ENCODE assay signal across 8 mouse cellular contexts in the genomic region with DNA sequence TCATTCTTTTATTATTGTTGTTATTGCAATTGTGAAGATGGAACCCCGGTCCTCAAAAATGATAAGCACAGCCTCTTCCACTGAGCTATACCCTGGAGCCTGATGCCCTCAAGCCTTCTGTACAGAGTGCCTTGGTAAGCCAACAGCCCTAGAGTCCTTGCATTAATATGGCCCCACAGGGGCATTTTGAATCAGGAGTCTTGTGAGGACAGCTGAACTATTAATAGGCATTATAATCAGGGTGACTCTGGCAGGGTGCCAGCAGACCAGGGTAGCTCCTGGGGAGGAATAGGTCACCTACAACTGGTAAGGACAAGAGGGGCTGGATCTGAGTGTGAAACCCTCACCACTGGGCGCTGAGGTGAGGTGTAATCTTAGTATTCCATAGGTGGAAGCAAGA. TPM values are rescaled to one million over a fixed set of nuclear protein-coding genes. Genes with fewer than 3 reads are reported as not detected.
DNase-seq lines count a peak whose midpoint lies in the region; ATAC-seq lines count a peak whose summit lies in the region.

No protein-coding gene starts in this region.

- H3K36me3 ChIP-seq in forebrain, embryonic 13.5 days (ENCODE audit: poor library complexity, severe bottlenecking): peaks cover 5% of the 10 kb centered on the region
- peaks cover 22% of the 10 kb centered on the region for H3K36me3 ChIP-seq in intestine, embryonic 14.5 days (ENCODE audit: control insufficient read depth, insufficient read depth, low read length)
- H3K36me3 ChIP-seq in liver, embryonic 16.5 days (ENCODE audit: control insufficient read depth, insufficient read depth): peaks cover 6% of the 10 kb centered on the region; the same call in 1 of the 2 replicates

- peak overlapping the region; percentile 64 for H3K4me3 ChIP-seq in forebrain, embryonic 13.5 days
- H3K4me3 ChIP-seq in intestine, embryonic 14.5 days (ENCODE audit: low read depth, low read length): peak overlapping the region; percentile 47
- H3K4me3 ChIP-seq in liver, embryonic 16.5 days (ENCODE audit: low read depth, low read length): peak overlapping the region; percentile 77

- H3K27me3 ChIP-seq in forebrain, embryonic 13.5 days: no peaks in the 10 kb centered on the region
- no peaks in the 10 kb centered on the region for H3K27me3 ChIP-seq in intestine, embryonic 14.5 days (replicated peaks; ENCODE audit: control insufficient read depth, insufficient read depth, low read length)
- no peaks in the 10 kb centered on the region for H3K27me3 ChIP-seq in liver, embryonic 16.5 days (ENCODE audit: control insufficient read depth, insufficient read depth, low read depth, low read length)

- peak overlapping the region; percentile 83 for H3K4me2 ChIP-seq in forebrain, embryonic 13.5 days
- peak overlapping the region; percentile 67 for H3K4me2 ChIP-seq in intestine, embryonic 14.5 days (ENCODE audit: low read length)
- peak overlapping the region; percentile 98 for H3K4me2 ChIP-seq in liver, embryonic 16.5 days (ENCODE audit: low read depth, low read length)

- H3K27ac ChIP-seq in forebrain, embryonic 13.5 days: no peak overlapping the region
- peak overlapping the region; percentile 48; the same call in 1 of the 2 replicates for H3K27ac ChIP-seq in intestine, embryonic 14.5 days (ENCODE audit: low read depth)
- H3K27ac ChIP-seq in liver, embryonic 16.5 days (ENCODE audit: low read length): peak overlapping the region; percentile 21; the same call in 1 of the 2 replicates

- peak; percentile 63 to 65 for DNase-seq in right cerebral cortex, postnatal 10 days (ENCODE audit: low spot score in 2 of 2)
- no peak for DNase-seq in right cerebral cortex, postnatal 14 days
- no peak for DNase-seq in intestine, embryonic 14.5 days (ENCODE audit: low spot score)
- no peak for DNase-seq in spleen, postnatal 36 days (ENCODE audit: low spot score in 2 of 2)
- no peak for DNase-seq in spleen, adult 12 weeks (ENCODE audit: low spot score)
- DNase-seq in yolk sac, embryonic 10.5 days (ENCODE audit: low spot score): no peak

- peak overlapping the region; percentile 57 for H3K9ac ChIP-seq in forebrain, embryonic 13.5 days
- H3K9ac ChIP-seq in intestine, embryonic 14.5 days (ENCODE audit: low read length): peak overlapping the region; percentile 47
- H3K9ac ChIP-seq in liver, embryonic 16.5 days (ENCODE audit: low read depth, low read length): peak overlapping the region; percentile 58

- WGBS in forebrain, embryonic 13.5 days: 64% methylated on average over 2 of the region's 2 CpGs
- 54% methylated on average over 2 of the region's 2 CpGs for WGBS in intestine, embryonic 14.5 days
- whole genome bisulfite sequencing in liver, embryonic 16.5 days (ENCODE audit: insufficient replicate concordance): 40% methylated on average over 2 of the region's 2 CpGs

- ATAC-seq in forebrain, embryonic 13.5 days: no peak
- ATAC-seq in intestine, embryonic 14.5 days (replicated peaks; ENCODE audit: low FRiP score, low TSS enrichment, low read depth): no peak
- no peak for ATAC-seq in liver, embryonic 16.5 days (ENCODE audit: low read depth)

- no peaks in the 10 kb centered on the region for H3K9me3 ChIP-seq in forebrain, embryonic 13.5 days (replicated peaks)
- no peaks in the 10 kb centered on the region for H3K9me3 ChIP-seq in intestine, embryonic 14.5 days (ENCODE audit: control insufficient read depth, low read length)
- H3K9me3 ChIP-seq in liver, embryonic 16.5 days (replicated peaks; ENCODE audit: control insufficient read depth, low read length): no peaks in the 10 kb centered on the region; the same call in 1 of the 2 replicates

- H3K4me1 ChIP-seq in forebrain, embryonic 13.5 days: peaks cover 18% of the 10 kb centered on the region
- H3K4me1 ChIP-seq in intestine, embryonic 14.5 days (replicated peaks; ENCODE audit: control insufficient read depth, insufficient read depth, low read length): peaks cover 9% of the 10 kb centered on the region
- H3K4me1 ChIP-seq in liver, embryonic 16.5 days (ENCODE audit: control insufficient read depth, low read depth, low read length): peaks cover 21% of the 10 kb centered on the region

RNA-seq across cellular contexts. Expression of a gene that starts 0.8 kb away (rescaled TPM):
- 66.9 and 79.8 TPM in 2 replicates for polyA plus RNA-seq in forebrain, embryonic 13.5 days (2015; fragmentation: Nextera tagmentation; extraction: Ambion mirVana)
- polyA plus RNA-seq in intestine, embryonic 14.5 days (2014; fragmentation: Nextera tagmentation; extraction: Ambion mirVana): 121 and 122 TPM in 2 replicates
- 40.6 and 43.3 TPM in 2 replicates for polyA plus RNA-seq in liver, embryonic 16.5 days (2015; fragmentation: Nextera tagmentation; extraction: Ambion mirVana)

RNA-seq across cellular contexts. Expression of a gene that starts 57.5 kb away (rescaled TPM):
- polyA plus RNA-seq in forebrain, embryonic 13.5 days (2015; fragmentation: Nextera tagmentation; extraction: Ambion mirVana): 3.7 and 4.5 TPM in 2 replicates
- 1.6 and 2.8 TPM in 2 replicates for polyA plus RNA-seq in intestine, embryonic 14.5 days (2014; fragmentation: Nextera tagmentation; extraction: Ambion mirVana)
- 1.4 and 1.7 TPM in 2 replicates for polyA plus RNA-seq in liver, embryonic 16.5 days (2015; fragmentation: Nextera tagmentation; extraction: Ambion mirVana)

Comparison
In these comparisons a context has a peak if more than half of its experiments do, and no peak if none do; other contexts are left out.
1. DNase-seq: peak in right cerebral cortex, postnatal 10 days (2 of 2); none in right cerebral cortex, postnatal 14 days (single experiment), intestine, embryonic 14.5 days (single experiment), spleen, postnatal 36 days (0 of 2), spleen, adult 12 weeks (single experiment) and yolk sac, embryonic 10.5 days (single experiment).
2. Peak in every context shown above with its lines, with median percentiles within 50 percentile points of each other: H3K4me2 ChIP-seq, H3K4me3 ChIP-seq and H3K9ac ChIP-seq.